ENCODE assay signal across 12 mouse cellular contexts in genomic region chr11:96313806-96314428, GRCm38 (mm10). TPM values are rescaled to one million over a fixed set of nuclear protein-coding genes. Genes with fewer than 3 reads are reported as not detected.
DNase-seq lines count a peak whose midpoint lies in the region; ATAC-seq and TF ChIP-seq lines count a peak whose summit lies in the region.
"Had no signal": no experiment of that assay in that cellular context is flagged by ENCODE, and none has a peak within 500 bp of the region (broad histone marks: within the 10 kb centered on the region; RNA-seq: fewer than 3 reads in every experiment).

No protein-coding gene starts in this region.

- H3K4me3 ChIP-seq in heart, embryonic 11.5 days (ENCODE audit: low read depth, low read length) = no peak overlapping the region
- H3K4me3 ChIP-seq in lung, postnatal 0 days (ENCODE audit: low read depth, low read length) = peak overlapping the region; percentile 43
- no peak overlapping the region for H3K4me3 ChIP-seq in liver, embryonic 12.5 days

- H3K27me3 ChIP-seq in heart, embryonic 11.5 days (ENCODE audit: control insufficient read depth, insufficient read depth, low read length) = peaks cover 98% of the 10 kb centered on the region
- peaks cover 19% of the 10 kb centered on the region; the same call in 1 of the 2 replicates for H3K27me3 ChIP-seq in lung, postnatal 0 days (replicated peaks; ENCODE audit: insufficient read depth, low read length)
- H3K27me3 ChIP-seq in liver, embryonic 12.5 days (replicated peaks) = peaks cover 100% of the 10 kb centered on the region

- no peak for ATAC-seq in heart, embryonic 11.5 days (replicated peaks; ENCODE audit: insufficient number of reproducible peaks, low FRiP score, low TSS enrichment)
- ATAC-seq in lung, postnatal 0 days = no peak
- no peak for ATAC-seq in liver, embryonic 12.5 days
- ATAC-seq in CD4-positive, CD25-positive, alpha-beta regulatory T cell, adult 4 months = no peak

- H3K9me3 ChIP-seq in heart, embryonic 11.5 days (replicated peaks; ENCODE audit: control insufficient read depth, low read length) = no peaks in the 10 kb centered on the region
- no peaks in the 10 kb centered on the region for H3K9me3 ChIP-seq in lung, postnatal 0 days (ENCODE audit: low read length)
- no peaks in the 10 kb centered on the region for H3K9me3 ChIP-seq in liver, embryonic 12.5 days (replicated peaks)
- H3K9me3 ChIP-seq: limb, embryonic 15.5 days had no signal

- peak overlapping the region; percentile 15; the same call in 1 of the 2 replicates for H3K27ac ChIP-seq in heart, embryonic 11.5 days (ENCODE audit: low read depth, low read length)
- peak overlapping the region; percentile 91 for H3K27ac ChIP-seq in lung, postnatal 0 days (ENCODE audit: low read length)
- peak overlapping the region; percentile 34; the same call in 1 of the 2 replicates for H3K27ac ChIP-seq in liver, embryonic 12.5 days
- H3K27ac ChIP-seq: limb, embryonic 15.5 days had no signal

- no peak for DNase-seq in heart, postnatal 4 days
- peak; percentile 8 for DNase-seq in lung, postnatal 0 days (ENCODE audit: low spot score)
- no peak for DNase-seq in lung, postnatal 14 days
- no peak for DNase-seq in left cerebral cortex, adult 18-20 months (ENCODE audit: low spot score in 2 of 2)
- DNase-seq in thymus, postnatal 14 days = no peak

- H3K4me2 ChIP-seq in heart, embryonic 11.5 days = peak overlapping the region; percentile 51
- peak overlapping the region; percentile 66 for H3K4me2 ChIP-seq in lung, postnatal 0 days (replicated peaks; ENCODE audit: low read depth, low read length)
- H3K4me2 ChIP-seq in liver, embryonic 12.5 days = peak overlapping the region; percentile 15

- WGBS in heart, embryonic 11.5 days (ENCODE audit: insufficient replicate concordance) = 11% methylated on average over 12 of the region's 12 CpGs
- WGBS in lung, postnatal 0 days = 17% methylated on average over 12 of the region's 12 CpGs
- 24% methylated on average over 12 of the region's 12 CpGs for WGBS in liver, embryonic 12.5 days (ENCODE audit: insufficient replicate concordance)

- TF ChIP-seq CTCF in lung, postnatal 0 days (IDR thresholded peaks at IDR 0.05) = no peak

- peaks cover 3% of the 10 kb centered on the region; the same call in 1 of the 2 replicates for H3K4me1 ChIP-seq in heart, embryonic 11.5 days (ENCODE audit: control insufficient read depth, insufficient read depth, low read length)
- H3K4me1 ChIP-seq in lung, postnatal 0 days (ENCODE audit: insufficient read depth, low read depth, low read length) = peaks cover 10% of the 10 kb centered on the region; the same call in 1 of the 2 replicates
- peaks cover 12% of the 10 kb centered on the region; the same call in 1 of the 2 replicates for H3K4me1 ChIP-seq in liver, embryonic 12.5 days

- TF ChIP-seq EP300 in lung, postnatal 0 days (IDR thresholded peaks at IDR 0.05) = no peak

- no peaks in the 10 kb centered on the region for H3K36me3 ChIP-seq in heart, embryonic 11.5 days (ENCODE audit: control insufficient read depth, insufficient read depth, low read length)
- H3K36me3 ChIP-seq in lung, postnatal 0 days (ENCODE audit: insufficient read depth, low read length) = no peaks in the 10 kb centered on the region
- no peaks in the 10 kb centered on the region for H3K36me3 ChIP-seq in liver, embryonic 12.5 days
- H3K36me3 ChIP-seq: limb, embryonic 15.5 days had no signal

- H3K9ac ChIP-seq in heart, embryonic 11.5 days (ENCODE audit: low read depth, low read length) = no peak overlapping the region
- peak overlapping the region; percentile 59; the same call in 1 of the 2 replicates for H3K9ac ChIP-seq in lung, postnatal 0 days (replicated peaks; ENCODE audit: low read depth)
- H3K9ac ChIP-seq in liver, embryonic 12.5 days = no peak overlapping the region
- H3K9ac ChIP-seq: limb, embryonic 15.5 days had no signal

RNA-seq across cellular contexts. Expression of gene Hoxb4, which starts 4.2 kb away (rescaled TPM):
- polyA plus RNA-seq in heart, embryonic 11.5 days (2014; fragmentation: Nextera tagmentation; extraction: Ambion mirVana) = 0.21 and 0.77 TPM in 2 replicates
- total RNA-seq in heart, postnatal 4 days (2021) = 1 to 10 TPM in 1 of 2 experiments, under 1 TPM in 1; 0.74 to 1.0 TPM
- 2.6 and 3.0 TPM in 2 replicates for polyA plus RNA-seq in lung, postnatal 0 days (2015; fragmentation: Nextera tagmentation; extraction: Ambion mirVana)
- polyA plus RNA-seq in liver, embryonic 12.5 days (2016; fragmentation: Nextera tagmentation; extraction: Ambion mirVana) = 0.62 and 0.66 TPM in 2 replicates
- polyA plus RNA-seq in CD4-positive, CD25-positive, alpha-beta regulatory T cell, adult 4 months (2017; shearing (Covaris generic)) = 1 to 10 TPM; 1.9 to 2.5 TPM
- total RNA-seq in left cerebral cortex, adult 18-20 months (2021) = not detected
- polyA plus RNA-seq: midbrain, postnatal 0 days had no signal

RNA-seq across cellular contexts. Expression of gene Hoxb3, which starts 9.2 kb away (rescaled TPM):
- 0.74 and 1.0 TPM in 2 replicates for polyA plus RNA-seq in heart, embryonic 11.5 days (2014; fragmentation: Nextera tagmentation; extraction: Ambion mirVana)
- 1 to 10 TPM; 1.4 to 1.5 TPM for total RNA-seq in heart, postnatal 4 days (2021)
- 1.5 and 2.2 TPM in 2 replicates for polyA plus RNA-seq in lung, postnatal 0 days (2015; fragmentation: Nextera tagmentation; extraction: Ambion mirVana)
- polyA plus RNA-seq in liver, embryonic 12.5 days (2016; fragmentation: Nextera tagmentation; extraction: Ambion mirVana) = 0.31 and 0.36 TPM in 2 replicates
- polyA plus RNA-seq in CD4-positive, CD25-positive, alpha-beta regulatory T cell, adult 4 months (2017; shearing (Covaris generic)) = under 1 TPM; 0.22 to 0.56 TPM
- total RNA-seq in left cerebral cortex, adult 18-20 months (2021) = not detected
- total RNA-seq: layer of hippocampus, adult 8-10 months had no signal
- polyA plus RNA-seq: midbrain, postnatal 0 days had no signal

RNA-seq across cellular contexts. Expression of gene Hoxb5, which starts 10.8 kb away (rescaled TPM):
- polyA plus RNA-seq in heart, embryonic 11.5 days (2014; fragmentation: Nextera tagmentation; extraction: Ambion mirVana) = 0.65 and 2.4 TPM in 2 replicates
- under 1 TPM in 1 of 2 experiments, not detected in 1; 0.32 TPM for total RNA-seq in heart, postnatal 4 days (2021)
- 16.8 and 17.3 TPM in 2 replicates for polyA plus RNA-seq in lung, postnatal 0 days (2015; fragmentation: Nextera tagmentation; extraction: Ambion mirVana)
- 1.3 and 1.5 TPM in 2 replicates for polyA plus RNA-seq in liver, embryonic 12.5 days (2016; fragmentation: Nextera tagmentation; extraction: Ambion mirVana)
- not detected for polyA plus RNA-seq in CD4-positive, CD25-positive, alpha-beta regulatory T cell, adult 4 months (2017; shearing (Covaris generic))
- total RNA-seq in left cerebral cortex, adult 18-20 months (2021) = not detected
- total RNA-seq: layer of hippocampus, adult 8-10 months had no signal
- polyA plus RNA-seq: midbrain, postnatal 0 days had no signal

RNA-seq across cellular contexts. Expression of gene Hoxb6, which starts 21.6 kb away (rescaled TPM):
- polyA plus RNA-seq in heart, embryonic 11.5 days (2014; fragmentation: Nextera tagmentation; extraction: Ambion mirVana) = 0.32 and 0.90 TPM in 2 replicates
- not detected for total RNA-seq in heart, postnatal 4 days (2021)
- 7.3 and 7.4 TPM in 2 replicates for polyA plus RNA-seq in lung, postnatal 0 days (2015; fragmentation: Nextera tagmentation; extraction: Ambion mirVana)
- 0.30 TPM in 2 replicates for polyA plus RNA-seq in liver, embryonic 12.5 days (2016; fragmentation: Nextera tagmentation; extraction: Ambion mirVana)
- not detected for polyA plus RNA-seq in CD4-positive, CD25-positive, alpha-beta regulatory T cell, adult 4 months (2017; shearing (Covaris generic))
- total RNA-seq in left cerebral cortex, adult 18-20 months (2021) = not detected
- total RNA-seq: granulocyte monocyte progenitor cell, adult 5-6 weeks; layer of hippocampus, adult 8-10 months had no signal
- polyA plus RNA-seq: midbrain, postnatal 0 days had no signal

RNA-seq across cellular contexts. Expression of gene Hoxb7, which starts 27.5 kb away (rescaled TPM):
- 0.28 and 0.31 TPM in 2 replicates for polyA plus RNA-seq in heart, embryonic 11.5 days (2014; fragmentation: Nextera tagmentation; extraction: Ambion mirVana)
- total RNA-seq in heart, postnatal 4 days (2021) = under 1 TPM in 1 of 2 experiments, not detected in 1; 0.24 TPM
- polyA plus RNA-seq in lung, postnatal 0 days (2015; fragmentation: Nextera tagmentation; extraction: Ambion mirVana) = 1.3 and 1.9 TPM in 2 replicates
- 0.18 and 0.37 TPM in 2 replicates for polyA plus RNA-seq in liver, embryonic 12.5 days (2016; fragmentation: Nextera tagmentation; extraction: Ambion mirVana)
- not detected for polyA plus RNA-seq in CD4-positive, CD25-positive, alpha-beta regulatory T cell, adult 4 months (2017; shearing (Covaris generic))
- total RNA-seq in left cerebral cortex, adult 18-20 months (2021) = not detected
- total RNA-seq: granulocyte monocyte progenitor cell, adult 5-6 weeks; layer of hippocampus, adult 8-10 months; midbrain, postnatal 0 days had no signal
- polyA plus RNA-seq: midbrain, postnatal 0 days had no signal

Comparison
In these comparisons a context has a peak if more than half of its experiments do, and no peak if none do; other contexts are left out.
1. H3K27ac ChIP-seq: peak in every context shown above with its lines; median percentile 91 in lung, postnatal 0 days; 34 in liver, embryonic 12.5 days; 15 in heart, embryonic 11.5 days.
2. H3K4me2 ChIP-seq: peak in every context shown above with its lines; median percentile 66 in lung, postnatal 0 days; 51 in heart, embryonic 11.5 days; 15 in liver, embryonic 12.5 days.